Mouse (Mus musculus): ENCODE measurements around the gene Plgrkt. TPM values are rescaled to one million over a fixed set of nuclear protein-coding genes. Genes with fewer than 3 reads are reported as not detected.

Gene Plgrkt
- total RNA-seq, 2 experiments from 2014 or later: 28.5 to 31.9 TPM

Other genes starting within 250 kb of the Plgrkt start
- gene Jak2, start 115.6 kb downstream of the Plgrkt start, total RNA-seq (2021): 10 to 100 TPM; 16.6 to 19.2 TPM
- gene Insl6, start 42.0 kb downstream of the Plgrkt start, total RNA-seq (2021): 1 to 10 TPM in 1 of 2 experiments, under 1 TPM in 1; 0.65 to 1.2 TPM
- gene Rln1, start 32.7 kb downstream of the Plgrkt start, total RNA-seq (2021): not detected
- gene Cd274, start 65 bp upstream of the Plgrkt start, total RNA-seq (2021): under 1 TPM; 0.63 to 0.70 TPM
- not detected for gene Pdcd1lg2, start 43.5 kb upstream of the Plgrkt start, total RNA-seq (2021)
- 10 to 100 TPM; 28.8 to 36.9 TPM for gene Ric1, start 154.9 kb upstream of the Plgrkt start, total RNA-seq (2021)

Measured in gastrocnemius, postnatal 10 days (tissue).